Mouse (Mus musculus) cortical plate, adult 2 months (tissue): ENCODE data around the gene Glis3. TPM values are rescaled to one million over a fixed set of nuclear protein-coding genes. Genes with fewer than 3 reads are reported as not detected.

Experiments
- H3K27ac ChIP-seq: fragments of 200-500 bp; 2 replicates; pipeline ENCODE4 v1.5.1; 2012; ENCODE audit warnings: low read length, control low read depth, inconsistent platforms; ENCODE audit not compliant: insufficient read depth
- H3K4me1 ChIP-seq: fragments of 200-500 bp; 2 replicates; pipeline ENCODE4 v1.6.1; 2011; ENCODE audit warnings: low read length; ENCODE audit not compliant: control insufficient read depth, insufficient read depth
- H3K4me3 ChIP-seq: fragments of 200-500 bp; 2 replicates; pipeline ENCODE4 v1.5.1; 2011; ENCODE audit warnings: mild to moderate bottlenecking, low read length, control low read depth; ENCODE audit not compliant: insufficient read depth
- CTCF ChIP-seq: fragments of 200-500 bp; IDR thresholded peaks from 2 replicates; pipeline ENCODE4 v1.5.1; 2011; ENCODE audit warnings: mild to moderate bottlenecking, control low read depth, low read length; ENCODE audit not compliant: insufficient read depth; ENCODE audit errors: extremely low read depth
- POLR2A ChIP-seq: fragments of 200-500 bp; IDR thresholded peaks from 2 replicates; pipeline ENCODE4 v1.6.1; 2011; ENCODE audit warnings: mild to moderate bottlenecking, low read length, control low read depth; ENCODE audit not compliant: insufficient read depth; ENCODE audit errors: extremely low read depth
- polyA plus RNA-seq: library from polyadenylated mRNA; depleted of rRNA; stranded (reverse); fragments of >200 nt; gene quantifications from 2 replicates; pipeline ENCODE4 v1.2.3, GENCODE M21; 2012

Gene Glis3
- polyA plus RNA-seq, 1 experiment = 1.9 TPM

DNA sequence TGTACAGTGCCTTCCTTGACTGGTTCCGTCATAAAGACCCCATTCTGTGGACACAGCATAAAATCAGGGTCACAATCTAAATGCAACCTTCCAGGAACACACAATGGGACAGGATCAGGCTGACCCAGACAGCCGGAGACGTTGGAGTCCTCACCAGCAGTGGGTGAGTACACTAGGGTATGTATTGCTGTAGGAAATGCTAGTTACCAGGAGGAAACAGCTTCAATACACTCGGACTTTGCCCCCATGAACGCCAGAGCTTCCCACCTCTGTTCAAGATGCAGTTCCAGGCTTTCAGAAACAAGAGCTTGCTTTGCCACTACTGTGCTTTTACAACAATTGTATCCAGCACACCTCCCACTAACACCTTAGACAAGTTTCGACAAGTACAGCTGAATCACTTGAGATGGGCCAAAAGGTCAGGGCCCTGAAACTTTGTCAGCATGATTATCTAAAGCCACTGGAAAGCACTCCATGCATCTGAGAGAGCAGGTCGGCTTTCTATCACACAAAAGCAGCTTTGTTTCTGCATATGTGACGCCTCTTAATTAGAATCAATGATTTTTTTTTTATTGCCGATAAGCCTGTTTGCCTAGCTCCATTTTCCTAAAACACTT lies 162.3 kb downstream of the Glis3 start:
- Histone ChIP-seq H3K4me1 (no peaks in the 10 kb centered on the region), H3K27ac (no peak overlapping the region), H3K4me3 (no peak overlapping the region)
- TF ChIP-seq CTCF (no peak), POLR2A (no peak)

DNA sequence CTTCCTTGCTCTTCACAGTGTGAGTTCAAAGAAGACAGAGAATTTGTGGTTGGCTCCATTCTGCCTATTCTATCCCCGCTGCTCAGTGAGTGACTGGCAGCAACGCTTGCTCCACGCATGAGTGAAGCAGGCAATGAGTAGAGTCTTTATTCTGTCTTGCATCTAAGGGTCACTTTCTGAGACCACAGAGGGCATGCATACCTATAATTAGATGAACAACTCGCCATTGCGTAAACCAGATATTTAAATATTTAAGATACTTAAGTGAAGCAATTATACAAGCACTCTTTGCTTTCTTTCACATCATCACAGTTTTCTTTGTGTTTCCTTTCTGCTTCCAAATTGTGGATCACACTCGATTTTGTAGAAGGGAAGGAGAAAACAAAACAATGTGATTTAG lies 163.4 kb downstream of the Glis3 start:
- TF ChIP-seq POLR2A (no peak), CTCF (no peak)
- H3K4me3 ChIP-seq = no peak overlapping the region
- H3K4me1 ChIP-seq = no peaks in the 10 kb centered on the region
- H3K27ac ChIP-seq = no peak overlapping the region

DNA sequence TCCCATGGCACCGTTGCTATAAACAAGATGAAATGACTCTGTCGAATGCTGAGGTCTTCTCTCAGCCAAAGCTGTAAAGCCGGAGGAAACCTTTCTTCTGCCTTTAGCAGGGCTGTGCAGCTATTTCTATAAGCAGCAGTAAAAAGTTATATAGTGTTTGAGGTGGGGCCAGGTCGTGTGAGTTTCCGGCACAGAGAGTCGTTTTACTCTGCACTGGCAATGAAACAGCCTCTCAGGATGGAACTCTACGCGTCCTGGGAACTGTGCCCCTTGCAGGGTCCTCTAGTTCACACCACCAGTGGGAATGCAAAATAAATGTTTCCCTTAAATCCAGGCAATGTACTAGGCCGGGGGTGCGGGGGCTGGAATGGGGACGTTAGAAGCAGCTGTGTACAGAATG lies 167.4 kb downstream of the Glis3 start:
- TF ChIP-seq POLR2A (no peak), CTCF (no peak)

GRCm38 (mm10) chr19:28511910-28512309 lies 168.0 kb downstream of the Glis3 start:
- no peak overlapping the region for H3K4me3 ChIP-seq
- H3K4me1 ChIP-seq = no peaks in the 10 kb centered on the region
- no peak overlapping the region for H3K27ac ChIP-seq
- TF ChIP-seq POLR2A = no peak
- no peak for TF ChIP-seq CTCF

More for the DNA sequence above, 167.4 kb downstream of the Glis3 start:
- no peak overlapping the region for H3K27ac ChIP-seq
- no peaks in the 10 kb centered on the region for H3K4me1 ChIP-seq
- H3K4me3 ChIP-seq = no peak overlapping the region

DNA sequence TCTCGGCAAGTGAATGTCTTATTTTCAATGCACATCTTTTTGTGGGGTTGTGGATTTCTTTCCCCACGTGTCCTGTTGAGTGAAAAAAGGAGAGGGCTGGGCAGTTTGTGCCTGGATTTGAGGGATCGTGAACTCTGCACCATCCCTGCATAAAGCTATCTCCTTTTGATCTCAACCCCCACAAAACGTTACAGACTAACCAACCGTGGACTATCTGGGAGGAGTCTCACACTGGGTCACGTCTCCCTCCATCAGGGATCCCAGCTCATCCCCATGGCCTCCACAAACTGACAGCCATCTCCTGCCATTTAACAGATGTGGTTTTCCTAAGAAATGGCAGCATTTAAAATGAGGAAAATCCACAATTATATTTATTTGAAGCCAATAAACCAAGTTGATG lies 174.5 kb downstream of the Glis3 start:
- TF ChIP-seq POLR2A (no peak), CTCF (no peak)
- no peak overlapping the region for H3K4me3 ChIP-seq
- H3K4me1 ChIP-seq = peaks cover 2% of the 10 kb centered on the region; the same call in 1 of the 2 replicates
- H3K27ac ChIP-seq = no peak overlapping the region

DNA sequence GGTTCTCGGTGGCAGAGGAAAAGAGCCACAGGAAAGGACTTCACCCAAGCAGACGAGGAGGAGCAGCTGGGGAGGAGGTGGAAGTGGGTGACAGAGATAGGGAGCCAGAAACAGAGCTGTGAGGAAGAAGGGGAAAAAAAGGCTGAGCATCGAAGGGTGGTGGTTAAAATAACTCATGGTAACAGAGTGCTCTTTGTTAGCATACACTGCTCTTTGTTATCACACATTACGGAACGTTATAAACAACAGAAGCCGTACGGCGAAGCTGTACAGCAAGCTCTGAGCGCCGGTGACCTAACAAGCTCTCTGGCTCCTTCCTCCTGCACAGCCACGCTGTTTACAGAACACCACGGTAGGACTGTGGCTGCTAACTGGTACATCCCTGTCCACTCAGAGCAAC lies 176.9 kb downstream of the Glis3 start:
- Histone ChIP-seq H3K4me3 (no peak overlapping the region), H3K27ac (no peak overlapping the region), H3K4me1 (peaks cover 2% of the 10 kb centered on the region; the same call in 1 of the 2 replicates)
- TF ChIP-seq CTCF (no peak), POLR2A (no peak)

DNA sequence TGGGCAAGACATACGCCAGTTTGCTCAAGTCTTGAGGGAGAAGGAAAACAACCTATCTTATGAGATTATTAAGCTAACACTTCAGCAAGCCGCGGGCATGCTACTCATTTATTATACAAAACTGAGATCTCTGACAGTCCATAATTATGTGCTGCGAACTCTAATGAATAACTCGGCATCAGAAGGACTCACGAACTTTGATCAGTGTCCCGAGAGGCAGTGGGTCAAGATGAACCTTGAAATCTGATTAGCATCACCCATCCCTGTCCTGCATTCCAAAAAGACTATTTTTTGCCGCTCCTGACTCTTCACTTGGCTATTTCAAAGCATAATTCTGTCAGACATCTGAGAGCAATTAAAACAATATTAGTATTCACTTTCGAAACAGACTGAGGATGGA lies 178.9 kb downstream of the Glis3 start:
- H3K4me3 ChIP-seq = no peak overlapping the region
- peaks cover 2% of the 10 kb centered on the region; the same call in 1 of the 2 replicates for H3K4me1 ChIP-seq
- no peak overlapping the region for H3K27ac ChIP-seq
- TF ChIP-seq CTCF = no peak
- TF ChIP-seq POLR2A = no peak

DNA sequence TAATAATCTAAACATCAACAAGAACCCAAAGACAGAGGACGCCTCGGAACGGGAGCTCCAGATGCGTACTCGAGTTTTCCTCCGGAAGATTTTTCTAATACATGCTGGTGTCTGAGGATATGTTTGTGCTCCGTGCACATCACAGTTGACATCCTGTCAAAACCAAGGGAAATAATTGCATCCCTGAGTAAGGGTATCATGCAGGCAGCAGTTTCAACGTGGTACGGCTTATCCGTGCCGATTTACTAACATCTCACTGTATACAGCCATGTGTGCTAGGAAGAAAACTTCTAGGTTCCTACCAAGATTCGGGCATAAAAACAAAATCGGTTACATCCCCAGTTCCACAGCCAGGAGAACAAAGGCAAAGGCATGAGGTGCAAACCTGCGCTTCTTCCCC lies 179.4 kb downstream of the Glis3 start:
- no peak overlapping the region for H3K4me3 ChIP-seq
- no peak overlapping the region for H3K27ac ChIP-seq
- TF ChIP-seq CTCF (no peak), POLR2A (no peak)
- peaks cover 2% of the 10 kb centered on the region; the same call in 1 of the 2 replicates for H3K4me1 ChIP-seq

DNA sequence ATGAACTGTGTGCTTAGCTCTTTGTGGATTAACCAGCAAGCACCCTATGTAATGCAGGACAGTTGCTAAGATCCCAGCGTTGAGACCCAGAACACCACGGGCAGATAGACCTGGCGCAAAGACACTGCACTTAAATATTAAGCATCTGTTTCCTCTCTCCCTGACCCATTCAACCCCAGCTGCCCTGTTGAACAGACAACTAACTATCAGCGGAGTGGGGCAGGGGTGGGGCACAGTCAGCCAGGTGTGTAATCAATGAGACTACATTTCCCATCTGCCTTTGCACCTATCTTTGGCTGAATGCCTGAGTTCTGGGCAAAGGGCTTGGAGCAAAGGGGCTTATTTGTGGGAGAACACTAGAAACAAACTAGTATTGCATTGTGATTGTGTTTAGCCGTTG lies 180.1 kb downstream of the Glis3 start:
- TF ChIP-seq POLR2A (no peak), CTCF (no peak)
- H3K4me3 ChIP-seq = no peak overlapping the region
- no peak overlapping the region for H3K27ac ChIP-seq
- H3K4me1 ChIP-seq = peaks cover 2% of the 10 kb centered on the region; the same call in 1 of the 2 replicates

GRCm38 (mm10) chr19:28495926-28496325 lies 184.0 kb downstream of the Glis3 start:
- no peak for TF ChIP-seq POLR2A
- no peak for TF ChIP-seq CTCF
- H3K4me1 ChIP-seq = no peaks in the 10 kb centered on the region
- H3K4me3 ChIP-seq = no peak overlapping the region
- H3K27ac ChIP-seq = no peak overlapping the region

- no peak overlapping the region for H3K27ac ChIP-seq
- no peak overlapping the region for H3K4me3 ChIP-seq
- TF ChIP-seq CTCF (no peak), POLR2A (no peak)
Measured at GRCm38 (mm10) chr19:28493605-28494260, 186.1 kb downstream of the Glis3 start.

DNA sequence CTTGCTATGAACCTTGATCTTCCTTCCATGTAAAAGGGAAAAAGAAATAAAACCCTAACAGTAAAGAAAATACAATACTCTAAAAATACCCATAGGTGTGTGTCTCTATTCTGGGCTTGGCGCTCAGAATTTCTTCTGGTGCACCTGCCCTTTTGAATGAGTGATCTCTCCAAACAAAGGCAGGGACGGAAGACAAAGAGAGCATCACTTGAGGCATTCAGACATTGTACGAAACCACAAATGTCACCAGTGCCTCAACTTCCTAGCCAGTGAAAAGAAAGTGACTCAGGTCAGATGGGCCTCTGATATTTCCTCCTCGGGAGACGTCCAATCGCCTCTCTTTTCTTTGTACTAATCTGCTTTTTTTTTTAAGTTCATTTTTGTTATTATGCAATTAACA lies 201.8 kb downstream of the Glis3 start:
- H3K4me3 ChIP-seq = no peak overlapping the region

More at GRCm38 (mm10) chr19:28493605-28494260, 186.1 kb downstream of the Glis3 start:
- H3K4me1 ChIP-seq = no peaks in the 10 kb centered on the region

More for the DNA sequence above, 201.8 kb downstream of the Glis3 start:
- TF ChIP-seq POLR2A (no peak), CTCF (no peak)
- no peak overlapping the region for H3K27ac ChIP-seq
- no peaks in the 10 kb centered on the region for H3K4me1 ChIP-seq
